Mouse (Mus musculus): ENCODE results near the gene Klhl10.

The Klhl10 gene

DNA sequence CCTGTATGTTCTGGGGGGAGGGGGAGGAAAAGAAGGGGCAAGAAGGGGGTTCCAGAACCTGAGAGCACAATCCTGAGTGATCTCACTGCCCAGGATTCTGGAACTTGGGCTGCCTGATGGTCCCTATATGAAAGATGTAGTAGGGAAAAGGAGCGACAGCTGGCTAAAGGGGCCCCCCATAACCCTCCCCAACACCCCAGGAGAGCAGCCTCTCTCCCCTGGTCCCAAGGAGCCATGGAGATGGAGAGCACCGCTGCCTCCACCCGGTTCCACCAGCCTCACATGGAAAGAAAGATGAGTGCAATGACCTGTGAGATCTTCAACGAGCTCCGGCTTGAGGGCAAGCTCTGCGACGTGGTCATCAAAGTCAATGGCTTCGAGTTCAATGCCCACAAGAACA is at the start of gene Klhl10, which contains the start of gene Nt5c3b:
Gene Klhl10 (plus strand): TSS at position 121 of the 400 bp plus-strand sequence.
Gene Nt5c3b (minus strand): TSS at position 12 of the 400 bp plus-strand sequence.
- in situ Hi-C loops (cut with MboI; ENCODE audit: low pct_unique_long_range_greater_than_20kb in 1 of 2, low sequenced_read_pairs in 2 of 2, unreplicated experiment in 1 of 2) = no loop called here

GRCm38 (mm10) chr11:100392958-100393357 is 48.8 kb upstream of the Klhl10 start:
- in situ Hi-C loops (cut with MboI; ENCODE audit: low pct_unique_long_range_greater_than_20kb in 1 of 2, low sequenced_read_pairs in 2 of 2, unreplicated experiment in 1 of 2) = no loop called here

DNA sequence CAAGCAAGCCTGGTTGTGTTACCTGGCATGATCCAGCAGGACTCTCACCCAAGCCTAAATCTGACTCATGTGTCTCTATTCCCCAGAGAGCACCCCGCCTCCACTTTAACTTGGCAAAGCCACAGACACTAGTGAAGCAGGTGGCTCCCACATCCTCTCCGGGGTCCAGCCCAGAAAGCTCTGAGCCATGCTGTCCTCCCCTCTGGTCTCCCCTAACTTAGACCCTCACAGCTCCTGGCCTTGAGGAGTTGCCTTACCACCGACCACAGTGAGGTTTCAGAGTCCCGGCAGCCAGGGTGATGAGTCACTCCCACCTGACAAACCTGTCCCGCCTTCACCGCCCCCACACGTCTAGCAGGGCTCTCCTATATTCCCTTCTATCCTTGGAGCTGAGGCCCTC is 48.0 kb upstream of the Klhl10 start:
- in situ Hi-C loops (cut with MboI; ENCODE audit: low pct_unique_long_range_greater_than_20kb in 1 of 2, low sequenced_read_pairs in 2 of 2, unreplicated experiment in 1 of 2) = no loop called here

GRCm38 (mm10) chr11:100394353-100395074 is 47.2 kb upstream of the Klhl10 start:
- in situ Hi-C loops (cut with MboI; ENCODE audit: low pct_unique_long_range_greater_than_20kb in 1 of 2, low sequenced_read_pairs in 2 of 2, unreplicated experiment in 1 of 2) = no loop called here

DNA sequence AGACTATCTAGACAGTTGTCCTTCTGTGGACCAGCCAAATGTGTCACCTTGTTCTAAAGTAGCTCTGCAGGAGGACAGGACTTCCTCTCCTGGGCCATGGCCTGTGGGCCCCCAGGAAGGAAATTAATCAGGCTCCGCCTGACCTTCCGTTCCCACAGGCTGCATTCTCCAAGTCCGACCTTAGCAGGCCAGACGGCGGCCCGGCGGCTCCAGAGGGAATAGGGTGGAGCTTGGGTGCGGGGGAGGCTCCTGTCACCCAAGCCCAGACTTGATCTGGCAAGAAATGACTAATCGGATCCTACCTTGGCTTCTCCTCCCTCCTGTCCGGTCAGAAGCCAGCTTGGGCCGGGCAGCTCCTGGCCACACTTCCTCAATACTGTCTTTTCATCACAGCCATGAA is 46.5 kb upstream of the Klhl10 start:
- in situ Hi-C loops (cut with MboI; ENCODE audit: low pct_unique_long_range_greater_than_20kb in 1 of 2, low sequenced_read_pairs in 2 of 2, unreplicated experiment in 1 of 2) = no loop called here

- in situ Hi-C loops (cut with MboI; ENCODE audit: low pct_unique_long_range_greater_than_20kb in 1 of 2, low sequenced_read_pairs in 2 of 2, unreplicated experiment in 1 of 2) = no loop called here
Measured at GRCm38 (mm10) chr11:100395861-100396631, 45.7 kb upstream of the Klhl10 start.

GRCm38 (mm10) chr11:100396886-100397599 is 44.7 kb upstream of the Klhl10 start:
- in situ Hi-C loops (cut with MboI; ENCODE audit: low pct_unique_long_range_greater_than_20kb in 1 of 2, low sequenced_read_pairs in 2 of 2, unreplicated experiment in 1 of 2) = no loop called here

DNA sequence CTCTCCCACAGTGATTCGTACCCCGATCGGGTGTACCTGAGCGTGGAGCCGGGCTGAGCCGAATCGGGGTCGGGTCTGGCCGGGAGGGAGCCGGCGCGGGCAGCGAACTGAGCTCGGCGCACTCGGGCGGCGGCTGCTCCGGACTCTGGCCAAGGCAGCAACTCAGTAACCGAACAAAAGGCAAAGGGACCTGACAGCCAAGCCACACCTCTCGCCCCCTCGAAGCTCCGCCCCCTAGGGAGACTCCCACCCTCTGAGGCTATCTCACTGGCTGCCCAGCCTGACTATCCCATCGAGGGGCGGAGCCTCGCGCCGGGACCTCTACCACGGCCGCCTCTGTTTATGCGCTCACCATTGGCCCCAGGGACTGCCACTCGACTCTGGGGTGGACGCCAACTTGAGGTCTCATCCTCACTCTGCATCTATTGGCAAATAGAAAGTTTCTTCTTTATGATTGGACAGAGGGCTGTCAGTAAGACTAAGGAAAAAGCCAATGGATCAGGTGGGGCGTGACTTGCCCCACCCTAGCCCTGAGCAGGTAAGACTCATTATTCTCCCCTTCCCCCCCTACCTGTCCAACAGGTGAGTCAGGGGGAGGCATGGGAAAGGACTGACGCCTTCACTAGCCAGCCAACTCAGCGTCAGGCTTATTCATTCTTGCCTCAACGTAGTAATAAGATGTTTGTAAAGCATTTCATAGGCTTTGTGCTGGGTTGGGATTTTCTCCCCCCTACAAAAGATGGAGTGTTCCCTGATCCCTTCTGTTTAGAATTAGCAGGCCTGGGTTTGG is 43.9 kb upstream of the Klhl10 start, which contains the start of gene Jup:
Gene Jup (minus strand): TSS at position 164 of the 790 bp plus-strand sequence.
- in situ Hi-C loops (cut with MboI; ENCODE audit: low pct_unique_long_range_greater_than_20kb in 1 of 2, low sequenced_read_pairs in 2 of 2, unreplicated experiment in 1 of 2) = no loop called here

GRCm38 (mm10) chr11:100398517-100398916 is 43.2 kb upstream of the Klhl10 start:
- in situ Hi-C loops (cut with MboI; ENCODE audit: low pct_unique_long_range_greater_than_20kb in 1 of 2, low sequenced_read_pairs in 2 of 2, unreplicated experiment in 1 of 2) = no loop called here

- in situ Hi-C loops (cut with MboI; ENCODE audit: low pct_unique_long_range_greater_than_20kb in 1 of 2, low sequenced_read_pairs in 2 of 2, unreplicated experiment in 1 of 2) = no loop called here
Measured at GRCm38 (mm10) chr11:100399320-100399719, 42.4 kb upstream of the Klhl10 start.

DNA sequence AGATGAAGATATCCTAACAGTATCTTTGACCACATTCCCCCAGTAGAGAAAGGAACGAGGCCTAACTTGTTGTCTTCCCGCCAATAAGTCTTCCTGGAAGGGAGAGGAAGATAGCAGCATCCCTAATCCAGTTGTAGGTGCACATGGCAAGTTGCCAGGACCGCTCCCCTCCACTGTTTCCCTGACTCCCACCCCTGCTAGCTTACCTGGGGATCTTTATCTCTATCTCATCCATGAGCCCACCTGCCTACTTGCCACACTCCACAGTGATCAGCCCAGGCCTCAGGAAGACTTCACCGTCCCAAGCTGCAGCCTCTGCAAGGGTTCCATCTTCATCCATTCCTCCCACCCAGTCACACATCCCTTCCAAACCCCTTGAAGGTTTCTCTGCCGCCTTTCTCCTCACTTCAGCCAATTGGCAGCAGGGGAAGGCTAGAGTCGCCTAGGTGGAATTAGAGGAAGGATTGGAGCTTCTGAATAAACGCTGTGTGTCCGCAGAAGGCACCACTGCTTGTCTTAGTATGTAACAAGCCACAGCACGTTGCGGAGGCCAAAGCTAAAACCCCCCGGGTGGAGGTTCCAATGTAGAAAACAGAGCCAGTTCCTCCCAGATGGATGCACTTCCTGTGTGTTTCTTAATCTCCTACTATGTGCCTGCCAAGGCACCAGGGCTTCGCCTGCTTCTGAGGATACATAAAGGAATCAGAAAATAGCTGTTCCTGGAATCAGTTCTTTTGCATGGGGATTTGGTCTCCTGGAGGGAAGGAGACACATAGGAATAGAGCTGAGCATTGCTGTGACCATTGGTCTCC is 41.8 kb upstream of the Klhl10 start:
- in situ Hi-C loops (cut with MboI; ENCODE audit: low pct_unique_long_range_greater_than_20kb in 1 of 2, low sequenced_read_pairs in 2 of 2, unreplicated experiment in 1 of 2) = no loop called here

GRCm38 (mm10) chr11:100400842-100401241 is 40.9 kb upstream of the Klhl10 start:
- in situ Hi-C loops (cut with MboI; ENCODE audit: low pct_unique_long_range_greater_than_20kb in 1 of 2, low sequenced_read_pairs in 2 of 2, unreplicated experiment in 1 of 2) = no loop called here

DNA sequence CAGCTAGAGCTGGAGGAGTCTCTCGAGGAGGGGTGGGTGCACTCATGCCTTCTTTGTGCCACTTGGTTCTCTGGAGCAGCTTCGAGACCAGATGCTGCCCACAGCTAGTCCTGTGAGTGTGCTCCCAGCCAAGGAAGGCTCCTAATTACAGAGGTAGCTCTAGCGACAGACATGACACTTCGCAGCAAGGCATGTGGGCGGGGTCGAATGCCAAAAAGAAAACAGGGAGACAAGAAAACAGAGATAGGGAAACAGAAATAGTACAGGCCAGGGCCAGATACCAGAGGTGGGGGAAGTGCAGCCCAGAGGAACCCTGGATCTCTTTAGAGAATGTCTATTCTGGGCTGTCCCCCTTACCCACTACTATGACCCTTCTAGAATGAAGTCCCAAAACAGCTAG is 39.5 kb upstream of the Klhl10 start:
- in situ Hi-C loops (cut with MboI; ENCODE audit: low pct_unique_long_range_greater_than_20kb in 1 of 2, low sequenced_read_pairs in 2 of 2, unreplicated experiment in 1 of 2) = no loop called here

DNA sequence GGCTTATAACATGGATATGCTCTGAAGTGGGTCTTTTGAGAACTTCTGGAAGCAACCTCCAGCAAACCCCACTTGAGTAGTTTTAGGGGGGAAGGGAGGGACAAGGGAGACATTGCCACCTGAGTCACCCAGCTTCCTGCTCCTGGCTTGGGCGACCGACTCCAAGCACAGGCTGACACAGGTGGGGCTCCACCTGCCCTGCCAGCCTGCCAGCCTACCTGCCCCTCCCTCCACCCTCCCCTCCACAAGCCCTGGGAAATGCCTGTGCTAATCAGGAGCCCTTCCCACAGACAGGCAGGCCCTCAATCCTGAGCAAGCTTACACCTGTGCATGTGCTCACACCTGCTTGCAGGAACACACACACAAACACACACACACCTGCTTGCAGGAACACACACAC is 39.0 kb upstream of the Klhl10 start:
- in situ Hi-C loops (cut with MboI; ENCODE audit: low pct_unique_long_range_greater_than_20kb in 1 of 2, low sequenced_read_pairs in 2 of 2, unreplicated experiment in 1 of 2) = no loop called here

GRCm38 (mm10) chr11:100403445-100404134 is 38.1 kb upstream of the Klhl10 start:
- in situ Hi-C loops (cut with MboI; ENCODE audit: low pct_unique_long_range_greater_than_20kb in 1 of 2, low sequenced_read_pairs in 2 of 2, unreplicated experiment in 1 of 2) = no loop called here

GRCm38 (mm10) chr11:100404456-100405074 is 37.2 kb upstream of the Klhl10 start:
- in situ Hi-C loops (cut with MboI; ENCODE audit: low pct_unique_long_range_greater_than_20kb in 1 of 2, low sequenced_read_pairs in 2 of 2, unreplicated experiment in 1 of 2) = loop anchor here (5.0 kb wide), 2 partner anchors 42 to 47 kb away; partner anchors contain the start of gene Hap1 (in 1 of the 2)
